Mouse (Mus musculus): ENCODE data around the gene Ophn1. TPM values are rescaled to one million over a fixed set of nuclear protein-coding genes. Genes with fewer than 3 reads are reported as not detected.

The Ophn1 gene
- total RNA-seq (2018; cell fraction: chromatin; rRNA removed) = 100 to 1,000 TPM in 24 of 26 experiments, 10 to 100 TPM in 2; 25.8 to 296 (median 172) TPM
- 10 to 100 TPM; 17.0 to 40.8 (median 30.1) TPM for total RNA-seq (2018; cell fraction: cytosol; rRNA removed)
- total RNA-seq (2018; cell fraction: nucleus; rRNA removed) = 100 to 1,000 TPM in 9 of 26 experiments, 10 to 100 TPM in 17; 18.0 to 198 (median 67.1) TPM
- 25.9 to 33.1 TPM (median 27.6 TPM) in 3 replicates for polyA plus RNA-seq (2018)

DNA sequence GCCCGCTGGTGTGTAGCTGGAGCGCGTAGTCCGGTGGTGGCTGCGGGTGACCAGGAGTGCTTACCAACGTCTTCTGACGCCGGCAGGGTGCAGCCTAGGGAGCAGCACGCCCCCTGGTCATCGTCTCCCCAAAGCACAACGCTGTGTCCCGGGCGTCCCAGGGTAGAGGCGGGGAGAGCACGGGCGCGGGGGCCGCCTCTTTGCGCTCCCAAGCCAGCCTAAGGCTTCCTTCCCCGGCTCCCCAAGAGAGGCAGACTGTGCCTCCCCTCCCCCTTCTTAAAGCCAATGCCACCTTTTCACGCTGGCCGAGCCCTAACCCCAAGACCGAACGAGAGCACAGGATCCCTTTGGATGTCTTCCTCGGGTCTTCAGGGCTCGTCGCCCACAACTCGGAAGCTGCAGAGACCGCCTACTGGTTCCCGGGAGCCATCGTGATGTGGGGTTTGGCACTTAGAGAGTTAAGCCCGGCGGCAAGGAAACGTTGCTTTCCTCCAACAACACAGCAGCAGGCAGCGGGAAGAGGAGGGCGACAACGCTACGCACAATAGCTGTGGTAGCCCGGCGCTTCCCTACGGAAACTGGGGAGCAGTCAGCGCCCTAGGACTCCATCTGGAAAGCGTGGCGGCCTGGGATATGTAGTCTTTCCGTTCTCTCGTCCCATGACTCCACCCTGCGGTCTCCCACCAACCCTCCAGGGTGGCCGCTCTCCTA, at the start of gene Ophn1:
Gene Ophn1 (minus strand): TSS at position 620 of the 711 bp plus-strand sequence.
- peak within 1 kb of the TSS; percentile 56 for H3K27ac ChIP-seq
- peaks cover 26% of the 10 kb centered on the region; the same call in 1 of the 2 replicates for H3K79me2 ChIP-seq (ENCODE audit: inconsistent target)
- peak within 1 kb of the TSS; percentile 55 for H3K4me3 ChIP-seq (ENCODE audit: inconsistent target)
- WGBS (ENCODE audit: missing documents) = 25% methylated on average over 33 of the region's 48 CpGs
- no peaks in the 10 kb centered on the region for H3K36me3 ChIP-seq (ENCODE audit: inconsistent target)

DNA sequence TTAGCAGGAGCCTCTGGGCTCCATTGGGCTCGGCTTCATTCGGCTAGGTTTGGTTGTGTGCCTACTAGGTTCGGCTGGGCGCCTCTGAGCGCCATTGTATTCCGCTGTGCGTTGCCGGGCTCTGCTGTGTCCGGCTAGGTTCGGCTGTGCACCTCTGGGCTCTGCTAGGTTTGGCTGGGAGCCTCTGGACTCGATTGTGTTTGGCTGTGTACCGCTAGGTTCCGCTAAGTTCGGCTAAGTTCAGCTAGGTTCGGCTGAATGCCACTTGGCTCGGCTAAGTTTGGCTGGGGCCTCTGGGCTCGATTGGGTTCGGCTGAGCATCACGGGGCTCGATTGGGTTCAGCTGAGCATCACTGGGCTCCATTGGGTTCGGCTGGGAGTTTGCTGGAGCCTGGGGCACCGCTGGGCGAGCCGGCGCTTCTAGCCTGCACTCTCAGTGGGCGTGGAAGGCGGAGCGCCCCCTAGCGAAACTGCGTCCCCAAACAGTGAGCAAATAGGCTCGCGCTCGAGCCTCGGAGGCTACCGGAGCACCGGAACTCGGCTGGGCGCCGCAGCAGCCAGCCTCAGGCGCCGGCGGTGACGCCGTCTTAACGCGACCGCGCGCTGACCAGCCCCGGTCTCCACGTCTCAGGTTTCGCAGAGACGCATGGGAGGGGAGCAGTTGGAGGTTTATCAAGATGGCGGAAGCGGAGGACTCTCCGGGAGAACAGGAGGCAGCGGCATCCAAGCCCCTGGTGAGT, 46.9 kb upstream of the Ophn1 start:
- peak overlapping the region; percentile 80 for H3K27ac ChIP-seq
- no peaks in the 10 kb centered on the region for H3K36me3 ChIP-seq (ENCODE audit: inconsistent target)
- peaks cover 21% of the 10 kb centered on the region for H3K79me2 ChIP-seq (ENCODE audit: inconsistent target)
- WGBS (ENCODE audit: missing documents) = 27% methylated on average over 47 of the region's 57 CpGs
- H3K4me3 ChIP-seq (ENCODE audit: inconsistent target) = peak overlapping the region; percentile 82

DNA sequence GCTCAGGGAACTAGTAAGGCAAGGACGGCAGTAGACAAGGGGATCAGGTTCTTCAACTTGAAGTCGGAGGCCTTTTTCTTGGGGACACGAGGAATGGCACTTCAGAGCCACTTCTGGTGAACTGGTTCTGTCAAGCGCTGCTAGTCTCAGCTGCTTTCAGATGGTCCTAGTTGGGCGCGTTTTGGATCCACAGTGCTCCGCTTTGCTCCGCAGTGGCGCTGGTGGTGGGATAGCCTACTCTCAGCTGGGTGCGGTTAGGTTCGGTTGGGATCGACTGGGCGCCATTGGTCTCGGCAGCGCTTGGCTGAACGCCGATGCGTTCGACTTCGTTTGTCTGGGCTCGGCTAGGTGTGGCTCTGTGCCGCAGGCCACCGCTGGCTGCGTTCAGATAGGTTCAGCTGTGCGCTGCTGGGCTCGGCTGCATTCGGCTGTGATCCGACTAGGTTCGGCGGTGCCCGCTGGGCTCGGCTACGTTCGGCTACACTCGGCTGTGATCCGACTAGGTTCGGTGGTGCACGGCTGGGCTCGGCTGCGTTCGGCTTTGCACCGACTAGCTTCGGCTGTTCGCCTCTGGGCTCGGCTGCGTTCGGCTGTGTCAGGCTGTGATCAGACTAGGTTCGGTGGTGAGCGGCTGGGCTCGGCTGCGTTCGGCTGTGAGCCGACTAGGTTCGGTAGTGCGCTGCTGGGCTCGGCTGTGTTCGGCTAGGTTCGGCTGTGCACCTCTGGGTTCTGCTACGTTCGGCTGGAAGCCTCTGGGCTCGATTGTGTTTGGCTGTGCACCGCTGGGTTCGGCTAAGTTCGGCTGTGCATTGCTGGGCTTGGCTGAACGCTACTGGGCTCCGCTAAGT, 46.1 kb upstream of the Ophn1 start:
- peak overlapping the region; percentile 61 for H3K4me3 ChIP-seq (ENCODE audit: inconsistent target)
- 26% methylated on average over 53 of the region's 66 CpGs for WGBS (ENCODE audit: missing documents)
- no peaks in the 10 kb centered on the region for H3K36me3 ChIP-seq (ENCODE audit: inconsistent target)
- peaks cover 21% of the 10 kb centered on the region for H3K79me2 ChIP-seq (ENCODE audit: inconsistent target)
- H3K27ac ChIP-seq = peak overlapping the region; percentile 80

DNA sequence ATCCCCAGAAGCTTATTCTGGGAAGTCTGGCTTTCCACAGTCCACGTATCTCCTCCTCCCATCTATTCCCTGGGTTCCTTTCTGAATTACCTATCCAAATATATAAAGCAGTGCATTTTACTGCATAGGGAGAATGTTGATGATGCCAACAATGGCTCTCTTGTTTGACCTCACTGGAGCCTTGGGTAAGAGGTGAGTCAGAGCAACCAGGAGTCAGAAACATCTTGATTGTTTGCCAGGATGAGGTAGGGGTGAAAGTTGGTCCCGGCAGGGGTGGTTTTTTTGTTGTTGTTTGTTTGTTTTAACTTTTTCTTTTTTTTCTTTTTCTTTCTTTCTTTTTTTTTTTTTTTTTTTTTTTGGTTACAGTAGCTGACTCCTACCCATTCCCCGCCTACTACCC, 45.3 kb upstream of the Ophn1 start, which contains the start of gene Yipf6:
Gene Yipf6 (plus strand): TSS at position 216 of the 400 bp plus-strand sequence.
- Histone ChIP-seq H3K27ac (peak within 1 kb of the TSS; percentile 80), H3K36me3 (ENCODE audit: inconsistent target) (no peaks in the 10 kb centered on the region), H3K4me3 (ENCODE audit: inconsistent target) (peak within 1 kb of the TSS; percentile 61), H3K79me2 (ENCODE audit: inconsistent target) (peaks cover 21% of the 10 kb centered on the region)
- 89% methylated on average over 3 of the region's 3 CpGs for WGBS (ENCODE audit: missing documents)

DNA sequence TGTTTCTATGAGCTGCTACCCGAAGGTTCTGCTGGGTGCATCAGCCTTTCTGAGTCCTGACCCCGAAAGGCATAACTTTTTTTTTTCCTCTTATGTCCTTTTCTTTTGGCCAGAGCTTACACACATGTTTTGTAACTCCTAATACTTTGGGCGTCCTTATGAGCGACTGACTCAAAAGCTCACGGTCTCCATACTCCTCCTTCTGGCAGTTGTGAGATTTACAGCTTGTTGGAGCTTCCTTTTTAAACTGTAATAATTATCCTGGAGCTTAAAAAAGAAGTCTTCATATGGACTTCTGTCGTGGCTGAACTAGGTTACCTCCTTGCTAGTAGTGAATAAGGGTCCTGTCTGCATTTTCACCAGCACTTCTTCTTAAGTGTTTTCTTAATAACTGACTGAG, 28.6 kb upstream of the Ophn1 start:
- Histone ChIP-seq H3K27ac (no peak overlapping the region), H3K4me3 (ENCODE audit: inconsistent target) (no peak overlapping the region), H3K36me3 (ENCODE audit: inconsistent target) (no peaks in the 10 kb centered on the region), H3K79me2 (ENCODE audit: inconsistent target) (no peaks in the 10 kb centered on the region)
- 29% methylated on average over 6 of the region's 6 CpGs for WGBS (ENCODE audit: missing documents)

DNA sequence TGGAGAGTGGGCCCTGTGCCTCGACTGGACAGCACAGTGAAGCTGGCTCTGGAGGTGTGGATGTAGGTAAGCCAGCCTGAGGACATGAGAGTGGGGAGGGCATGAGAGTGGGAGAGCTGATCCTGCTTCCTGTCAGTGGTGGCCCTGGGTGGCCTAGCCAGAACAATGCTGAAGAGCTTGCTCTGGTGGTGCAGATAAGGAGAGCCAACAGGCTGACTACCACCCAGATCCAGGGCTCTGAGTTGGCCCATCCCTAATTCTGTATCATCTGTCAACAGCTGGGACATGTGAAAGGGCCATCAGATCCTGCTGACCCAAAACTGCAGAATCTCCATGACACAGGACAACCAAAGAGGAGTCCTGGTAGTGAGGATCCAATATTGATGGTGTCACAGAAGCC, 18.1 kb upstream of the Ophn1 start:
- no peak overlapping the region for H3K4me3 ChIP-seq (ENCODE audit: inconsistent target)
- WGBS (ENCODE audit: missing documents) = 69% methylated on average over 1 of the region's 1 CpGs
- no peaks in the 10 kb centered on the region for H3K79me2 ChIP-seq (ENCODE audit: inconsistent target)
- H3K27ac ChIP-seq = no peak overlapping the region
- no peaks in the 10 kb centered on the region for H3K36me3 ChIP-seq (ENCODE audit: inconsistent target)

DNA sequence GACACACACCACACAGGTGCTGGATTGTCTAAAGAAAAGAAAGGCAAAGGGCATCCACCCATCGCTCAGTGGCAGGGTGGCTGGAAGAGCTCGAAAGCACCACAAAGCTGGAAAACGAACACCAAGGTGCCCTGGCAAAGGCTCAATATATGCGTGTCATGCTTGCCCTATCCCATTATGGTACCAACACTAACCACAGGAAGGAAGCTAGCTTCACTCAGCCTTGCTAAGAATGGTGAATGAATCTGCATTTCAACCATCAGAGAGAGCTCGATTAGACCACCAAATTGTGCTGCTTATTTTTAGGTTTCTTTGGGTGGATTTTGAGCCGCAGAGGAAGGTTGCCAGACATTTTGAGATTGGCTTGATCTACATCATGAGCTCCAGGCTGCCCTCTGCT, 13.4 kb upstream of the Ophn1 start:
- Histone ChIP-seq H3K36me3 (ENCODE audit: inconsistent target) (no peaks in the 10 kb centered on the region), H3K79me2 (ENCODE audit: inconsistent target) (no peaks in the 10 kb centered on the region), H3K4me3 (ENCODE audit: inconsistent target) (no peak overlapping the region), H3K27ac (no peak overlapping the region)
- 20% methylated on average over 6 of the region's 6 CpGs for WGBS (ENCODE audit: missing documents)

DNA sequence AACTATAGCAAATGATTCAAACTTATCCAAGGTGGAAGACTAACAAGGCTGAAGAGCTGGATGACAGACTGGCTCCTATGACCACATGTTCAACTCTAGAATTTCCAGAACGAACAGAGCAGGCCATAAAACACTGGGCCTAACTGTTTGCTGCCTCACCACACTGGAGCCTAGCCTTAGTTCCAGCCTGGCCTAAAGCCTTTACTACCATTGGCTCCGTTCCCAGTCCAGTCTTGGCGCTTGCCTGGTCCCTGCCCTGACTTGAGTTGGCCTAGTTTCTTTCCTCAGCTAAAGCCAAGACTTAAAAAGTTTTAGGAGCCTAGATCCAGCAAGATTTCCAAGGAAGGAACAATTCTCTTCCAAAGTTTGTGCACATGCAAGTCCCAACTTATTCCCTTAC, 7.5 kb upstream of the Ophn1 start:
- H3K4me3 ChIP-seq (ENCODE audit: inconsistent target) = no peak overlapping the region
- 83% methylated on average over 3 of the region's 3 CpGs for WGBS (ENCODE audit: missing documents)
- H3K27ac ChIP-seq = no peak overlapping the region
- no peaks in the 10 kb centered on the region for H3K36me3 ChIP-seq (ENCODE audit: inconsistent target)
- H3K79me2 ChIP-seq (ENCODE audit: inconsistent target) = no peaks in the 10 kb centered on the region

DNA sequence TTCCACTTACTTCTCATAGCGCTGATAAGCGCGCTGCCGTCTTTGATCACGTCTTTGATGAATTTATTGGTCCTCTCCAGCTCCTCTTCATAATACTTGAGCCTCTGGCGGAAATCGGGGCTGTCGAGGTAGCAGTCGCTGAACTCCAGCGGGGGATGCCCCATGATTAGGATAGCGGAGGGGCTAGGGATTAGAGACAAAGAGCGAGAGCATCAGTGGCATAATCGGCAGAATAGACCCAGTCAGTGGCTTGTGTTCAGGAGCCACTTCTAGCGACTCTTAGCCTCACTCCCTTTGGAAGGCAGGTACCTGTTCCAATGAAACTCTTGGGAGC, 786 bp downstream of the Ophn1 start:
- H3K27ac ChIP-seq = peak overlapping the region; percentile 56
- H3K4me3 ChIP-seq (ENCODE audit: inconsistent target) = peak overlapping the region; percentile 55
- 24% methylated on average over 14 of the region's 14 CpGs for WGBS (ENCODE audit: missing documents)
- no peaks in the 10 kb centered on the region for H3K36me3 ChIP-seq (ENCODE audit: inconsistent target)
- H3K79me2 ChIP-seq (ENCODE audit: inconsistent target) = peaks cover 31% of the 10 kb centered on the region; the same call in 1 of the 2 replicates

DNA sequence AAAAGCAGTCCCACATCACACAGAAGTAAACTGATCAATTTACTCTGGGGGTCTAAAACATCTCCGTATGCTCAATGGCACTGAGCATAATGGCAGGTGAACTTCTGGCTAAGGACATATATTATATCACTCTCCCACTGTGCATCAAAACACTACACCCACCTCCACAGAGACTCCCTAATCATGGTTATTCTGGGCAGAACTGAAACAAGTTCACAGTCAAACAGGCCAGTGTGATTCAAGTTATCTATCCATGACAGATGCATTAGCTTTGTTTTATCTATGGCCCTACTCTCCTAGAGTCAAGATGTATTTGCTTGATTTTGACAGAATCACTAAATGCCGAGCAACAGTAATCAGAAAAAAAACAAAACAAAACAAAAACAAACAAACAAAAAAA, 8.8 kb downstream of the Ophn1 start:
- Histone ChIP-seq H3K4me3 (ENCODE audit: inconsistent target) (no peak overlapping the region), H3K27ac (no peak overlapping the region), H3K36me3 (ENCODE audit: inconsistent target) (no peaks in the 10 kb centered on the region), H3K79me2 (ENCODE audit: inconsistent target) (peaks cover 45% of the 10 kb centered on the region; the same call in 1 of the 2 replicates)
- 91% methylated on average over 2 of the region's 2 CpGs for WGBS (ENCODE audit: missing documents)

DNA sequence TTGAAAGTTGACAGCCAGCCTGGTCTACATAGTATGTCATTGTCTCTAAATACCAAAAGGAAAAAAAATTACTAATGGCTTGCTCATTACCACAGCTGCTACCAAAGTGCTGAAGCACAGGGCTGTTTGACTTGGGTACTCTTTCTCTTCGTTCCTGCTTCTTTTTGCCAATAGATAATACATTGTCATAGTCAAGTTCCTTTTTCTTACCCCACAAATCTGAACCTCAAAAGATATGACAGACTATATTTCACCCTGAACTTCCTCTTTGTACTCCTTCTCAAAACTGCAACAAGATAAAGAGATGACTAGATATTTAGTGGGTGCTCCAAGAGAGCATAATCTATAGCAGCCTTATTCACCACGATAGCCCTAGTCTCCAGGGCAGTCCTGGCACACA, 9.7 kb downstream of the Ophn1 start:
- peak overlapping the region; percentile 93 for H3K27ac ChIP-seq
- H3K79me2 ChIP-seq (ENCODE audit: inconsistent target) = peaks cover 51% of the 10 kb centered on the region; the same call in 1 of the 2 replicates
- H3K4me3 ChIP-seq (ENCODE audit: inconsistent target) = no peak overlapping the region
- no peaks in the 10 kb centered on the region for H3K36me3 ChIP-seq (ENCODE audit: inconsistent target)
- 25% methylated on average over 2 of the region's 2 CpGs for WGBS (ENCODE audit: missing documents)

DNA sequence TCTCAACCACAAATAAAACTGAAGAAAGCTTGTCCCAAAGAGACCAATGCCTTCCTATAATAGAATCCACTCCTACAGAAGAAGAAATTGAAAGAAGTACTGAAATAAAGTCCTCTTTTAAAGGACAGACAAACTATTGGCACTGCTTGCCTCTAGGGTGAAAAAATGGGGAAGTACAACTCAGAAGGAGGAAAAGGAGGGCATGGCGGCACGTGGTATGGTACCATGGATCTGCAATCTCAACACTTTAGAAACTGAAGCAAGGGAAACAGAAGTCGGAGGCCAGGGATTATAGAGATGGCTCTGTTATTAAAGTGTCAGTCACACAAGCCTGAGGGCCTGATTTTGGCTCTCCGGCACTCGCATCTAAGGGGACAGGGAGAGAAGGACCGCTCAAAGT, 10.5 kb downstream of the Ophn1 start:
- Histone ChIP-seq H3K4me3 (ENCODE audit: inconsistent target) (no peak overlapping the region), H3K27ac (peak overlapping the region; percentile 93), H3K79me2 (ENCODE audit: inconsistent target) (peaks cover 49% of the 10 kb centered on the region; the same call in 1 of the 2 replicates), H3K36me3 (ENCODE audit: inconsistent target) (no peaks in the 10 kb centered on the region)
- WGBS (ENCODE audit: missing documents) = 56% methylated on average over 5 of the region's 6 CpGs

DNA sequence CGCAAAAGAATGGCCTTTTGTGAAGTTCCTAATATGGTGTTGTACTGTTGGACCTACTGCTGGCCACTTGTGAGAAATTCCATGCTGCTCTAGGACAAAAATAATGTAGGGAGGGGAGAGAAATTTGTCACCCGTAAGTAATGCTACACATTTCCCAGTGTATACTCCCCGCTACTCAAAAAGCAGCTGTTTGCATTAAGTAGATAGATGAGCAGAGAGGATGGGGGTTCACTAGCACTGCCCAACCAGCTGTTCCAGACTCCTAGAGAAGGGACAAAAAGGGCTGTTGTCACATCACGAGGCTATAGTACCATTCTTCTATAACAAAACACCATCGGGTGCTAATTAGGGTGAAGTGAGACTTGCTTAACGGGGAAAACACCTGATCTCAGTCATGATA, 15.7 kb downstream of the Ophn1 start:
- Histone ChIP-seq H3K27ac (no peak overlapping the region), H3K4me3 (ENCODE audit: inconsistent target) (no peak overlapping the region), H3K79me2 (ENCODE audit: inconsistent target) (peaks cover 46% of the 10 kb centered on the region; the same call in 1 of the 2 replicates), H3K36me3 (ENCODE audit: inconsistent target) (no peaks in the 10 kb centered on the region)
- 93% methylated on average over 6 of the region's 6 CpGs for WGBS (ENCODE audit: missing documents)

DNA sequence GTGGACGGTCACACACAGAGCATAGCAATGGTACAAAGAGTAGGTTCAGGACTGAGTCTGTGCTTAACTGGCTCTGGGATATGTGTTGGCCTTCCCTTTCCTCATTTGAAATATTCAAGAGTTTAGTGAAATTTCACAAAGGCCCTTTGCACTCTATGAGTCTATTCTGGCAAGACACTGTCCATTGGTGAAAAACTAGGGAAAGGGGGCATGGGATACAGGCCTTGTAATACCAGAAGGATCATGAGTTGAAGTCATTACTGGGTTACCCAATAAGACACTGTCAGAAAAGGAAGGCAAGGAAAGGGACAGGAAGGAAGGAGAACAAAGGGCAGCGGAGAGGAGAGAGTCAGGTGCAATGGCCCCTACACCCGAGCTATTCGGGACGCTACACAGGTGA, 16.7 kb downstream of the Ophn1 start:
- WGBS (ENCODE audit: missing documents) = 88% methylated on average over 1 of the region's 5 CpGs
- no peak overlapping the region for H3K4me3 ChIP-seq (ENCODE audit: inconsistent target)
- H3K36me3 ChIP-seq (ENCODE audit: inconsistent target) = no peaks in the 10 kb centered on the region
- H3K79me2 ChIP-seq (ENCODE audit: inconsistent target) = peaks cover 40% of the 10 kb centered on the region; the same call in 1 of the 2 replicates
- no peak overlapping the region for H3K27ac ChIP-seq

All from macrophage (primary cell).